In the genomic region with DNA sequence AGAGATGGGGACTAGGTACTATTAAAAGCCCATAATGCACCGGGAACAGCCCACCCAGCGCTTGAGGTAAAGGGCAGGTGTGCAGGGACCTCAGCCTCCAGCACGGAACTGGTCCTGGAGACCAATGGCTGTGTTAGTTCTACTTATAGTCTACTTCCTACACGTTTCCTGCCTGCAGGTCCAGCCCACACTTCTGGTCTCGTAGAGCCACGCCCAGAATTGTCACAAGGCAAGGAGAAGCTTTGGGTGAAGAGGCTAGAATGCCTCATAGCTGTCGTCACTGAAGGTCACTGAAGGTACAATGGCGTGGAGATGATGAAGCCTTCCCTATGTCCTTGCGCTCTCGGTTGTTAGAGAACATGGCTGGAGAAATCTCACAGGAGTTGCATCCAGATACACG, we compare ENCODE assay signal across 11 mouse cellular contexts. TPM values are rescaled to one million over a fixed set of nuclear protein-coding genes. Genes with fewer than 3 reads are reported as not detected.
DNase-seq lines count a peak whose midpoint lies in the region; ATAC-seq and TF ChIP-seq lines count a peak whose summit lies in the region.
"Had no signal": no experiment of that assay in that cellular context is flagged by ENCODE, and none has a peak within 500 bp of the region (broad histone marks: within the 10 kb centered on the region; RNA-seq: fewer than 3 reads in every experiment).

No protein-coding gene starts in this region.

- peak; percentile 33; the same call in 1 of the 2 replicates for ATAC-seq in kidney, embryonic 15.5 days (replicated peaks; ENCODE audit: low FRiP score)
- ATAC-seq in common myeloid progenitor, adult 5-6 weeks (replicated peaks; ENCODE audit: low read depth, poor library complexity, severe bottlenecking) = peak; percentile 74
- ATAC-seq in liver, postnatal 0 days = peak; percentile 76
- ATAC-seq in forebrain, embryonic 11.5 days (replicated peaks; ENCODE audit: low FRiP score) = no peak
- ATAC-seq: Patski had no signal

- H3K9me3 ChIP-seq in kidney, embryonic 15.5 days (replicated peaks) = no peaks in the 10 kb centered on the region
- no peaks in the 10 kb centered on the region for H3K9me3 ChIP-seq in liver, postnatal 0 days (ENCODE audit: low read length)
- no peaks in the 10 kb centered on the region for H3K9me3 ChIP-seq in forebrain, embryonic 11.5 days (ENCODE audit: control insufficient read depth, low read length)
- H3K9me3 ChIP-seq: hindbrain, embryonic 12.5 days had no signal

- no peak for DNase-seq in kidney, adult 9 months
- peak; percentile 56 for DNase-seq in liver, postnatal 0 days
- peak; percentile 55 to 76 for DNase-seq in spleen, postnatal 4 days (ENCODE audit: low spot score in 2 of 2)
- no peak for DNase-seq in frontal cortex, adult 2 months (ENCODE audit: extremely low spot score in 1 of 2, low spot score in 1 of 2)
- no peak for DNase-seq in forebrain, embryonic 11.5 days (ENCODE audit: low spot score)
- DNase-seq in layer of hippocampus, postnatal 25 days (ENCODE audit: extremely low spot score in 1 of 2, low spot score in 1 of 2) = no peak

- 0 out of 2 replicates have a peak overlapping the region, but pooled peaks have one; percentile 22 for H3K27ac ChIP-seq in kidney, embryonic 15.5 days
- H3K27ac ChIP-seq in liver, postnatal 0 days (ENCODE audit: low read depth) = peak overlapping the region; percentile 55; the same call in 1 of the 2 replicates
- no peak overlapping the region for H3K27ac ChIP-seq in forebrain, embryonic 11.5 days (ENCODE audit: low read depth, low read length)
- H3K27ac ChIP-seq: hindbrain, embryonic 12.5 days; macrophage had no signal

- H3K4me2 ChIP-seq in kidney, embryonic 15.5 days = peak overlapping the region; percentile 40
- peak overlapping the region; percentile 63 for H3K4me2 ChIP-seq in liver, postnatal 0 days (ENCODE audit: low read depth, low read length)
- H3K4me2 ChIP-seq in forebrain, embryonic 11.5 days (ENCODE audit: low read depth, low read length, severe bottlenecking) = no peak overlapping the region
- H3K4me2 ChIP-seq: hindbrain, embryonic 12.5 days had no signal

- H3K4me3 ChIP-seq in kidney, embryonic 15.5 days (replicated peaks) = no peak overlapping the region
- H3K4me3 ChIP-seq in liver, postnatal 0 days (ENCODE audit: low read depth, low read length) = 0 out of 2 replicates have a peak overlapping the region, but pooled peaks have one; percentile 17
- H3K4me3 ChIP-seq in forebrain, embryonic 11.5 days (ENCODE audit: low read depth, low read length) = no peak overlapping the region
- H3K4me3 ChIP-seq: hindbrain, embryonic 12.5 days had no signal

- peaks cover 16% of the 10 kb centered on the region for H3K4me1 ChIP-seq in kidney, embryonic 15.5 days
- peaks cover 30% of the 10 kb centered on the region for H3K4me1 ChIP-seq in liver, postnatal 0 days (ENCODE audit: insufficient read depth)
- no peaks in the 10 kb centered on the region for H3K4me1 ChIP-seq in forebrain, embryonic 11.5 days (replicated peaks; ENCODE audit: control insufficient read depth, insufficient read depth, low read length)
- H3K4me1 ChIP-seq: hindbrain, embryonic 12.5 days had no signal

- 78% methylated on average over 11 of the region's 11 CpGs for WGBS in kidney, embryonic 15.5 days
- WGBS in liver, postnatal 0 days (ENCODE audit: insufficient replicate concordance) = 42% methylated on average over 11 of the region's 11 CpGs
- 83% methylated on average over 11 of the region's 11 CpGs for WGBS in forebrain, embryonic 11.5 days

- H3K9ac ChIP-seq in kidney, embryonic 15.5 days = no peak overlapping the region
- H3K9ac ChIP-seq in liver, postnatal 0 days (replicated peaks) = no peak overlapping the region
- no peak overlapping the region for H3K9ac ChIP-seq in forebrain, embryonic 11.5 days (ENCODE audit: low read length)
- H3K9ac ChIP-seq: hindbrain, embryonic 12.5 days had no signal

- 0 out of 2 replicates have a peak, but pooled peaks cover 1% of the 10 kb centered on the region for H3K27me3 ChIP-seq in kidney, embryonic 15.5 days
- no peaks in the 10 kb centered on the region for H3K27me3 ChIP-seq in liver, postnatal 0 days (ENCODE audit: insufficient read depth, low read length)
- no peaks in the 10 kb centered on the region for H3K27me3 ChIP-seq in forebrain, embryonic 11.5 days (ENCODE audit: control insufficient read depth, insufficient read depth, low read length)
- H3K27me3 ChIP-seq: hindbrain, embryonic 12.5 days; Patski had no signal

- no peaks in the 10 kb centered on the region for H3K36me3 ChIP-seq in kidney, embryonic 15.5 days
- no peaks in the 10 kb centered on the region for H3K36me3 ChIP-seq in liver, postnatal 0 days (replicated peaks; ENCODE audit: insufficient read depth, low read length)
- no peaks in the 10 kb centered on the region for H3K36me3 ChIP-seq in forebrain, embryonic 11.5 days (ENCODE audit: control insufficient read depth, insufficient read depth, low read length)
- H3K36me3 ChIP-seq: hindbrain, embryonic 12.5 days had no signal

- TF ChIP-seq CTCF in liver, postnatal 0 days (IDR thresholded peaks at IDR 0.05; ENCODE audit: low read depth) = no peak

- no peak for TF ChIP-seq EP300 in liver, postnatal 0 days (IDR thresholded peaks at IDR 0.05; ENCODE audit: low read depth)

RNA-seq across cellular contexts. Expression of gene H3f3a, which starts 16.0 kb away (rescaled TPM):
- 2,677 and 2,753 TPM in 2 replicates for polyA plus RNA-seq in kidney, embryonic 15.5 days (2015; fragmentation: Nextera tagmentation; extraction: Ambion mirVana)
- 1,892 and 2,280 TPM in 2 replicates for total RNA-seq in common myeloid progenitor, adult 5-6 weeks (2017)
- polyA plus RNA-seq in liver, postnatal 0 days (2015; fragmentation: Nextera tagmentation; extraction: Ambion mirVana) = 1,306 and 1,327 TPM in 2 replicates
- 502 and 559 TPM in 2 replicates for polyA plus RNA-seq in frontal cortex, adult 2 months (2012; rRNA removed)
- polyA plus RNA-seq in forebrain, embryonic 11.5 days (2014; fragmentation: Nextera tagmentation; extraction: Ambion mirVana) = 3,157 and 3,206 TPM in 2 replicates
- 100 to 1,000 TPM; 388 to 399 TPM for total RNA-seq in layer of hippocampus, postnatal 25 days (2021)

RNA-seq across cellular contexts. Expression of gene Sde2, which starts 21.2 kb away (rescaled TPM):
- polyA plus RNA-seq in kidney, embryonic 15.5 days (2015; fragmentation: Nextera tagmentation; extraction: Ambion mirVana) = 37.0 and 38.7 TPM in 2 replicates
- 42.4 and 47.0 TPM in 2 replicates for total RNA-seq in common myeloid progenitor, adult 5-6 weeks (2017)
- polyA plus RNA-seq in liver, postnatal 0 days (2015; fragmentation: Nextera tagmentation; extraction: Ambion mirVana) = 11.5 and 11.8 TPM in 2 replicates
- 19.2 and 19.6 TPM in 2 replicates for polyA plus RNA-seq in frontal cortex, adult 2 months (2012; rRNA removed)
- polyA plus RNA-seq in forebrain, embryonic 11.5 days (2014; fragmentation: Nextera tagmentation; extraction: Ambion mirVana) = 33.8 and 35.4 TPM in 2 replicates
- 10 to 100 TPM; 20.6 to 23.4 TPM for total RNA-seq in layer of hippocampus, postnatal 25 days (2021)

Comparison
In these comparisons a context has a peak if more than half of its experiments do, and no peak if none do; other contexts are left out.
1. DNase-seq: peak in liver, postnatal 0 days (single experiment) and spleen, postnatal 4 days (2 of 2); none in kidney, adult 9 months (single experiment), frontal cortex, adult 2 months (0 of 2), forebrain, embryonic 11.5 days (single experiment) and layer of hippocampus, postnatal 25 days (0 of 2).